Mouse (Mus musculus) heart, postnatal 0 days (tissue): Measurements from ENCODE around the gene Neurl2.

Source experiments
- CTCF ChIP-seq: IDR thresholded peaks from 2 replicates; pipeline ENCODE4 v1.5.1; 2016; ENCODE audit warnings: antibody characterized with exemption, control low read depth, low read depth
- EP300 ChIP-seq: IDR thresholded peaks from 2 replicates; pipeline ENCODE4 v1.6.1; 2016; ENCODE audit warnings: antibody characterized with exemption, low read depth

DNA sequence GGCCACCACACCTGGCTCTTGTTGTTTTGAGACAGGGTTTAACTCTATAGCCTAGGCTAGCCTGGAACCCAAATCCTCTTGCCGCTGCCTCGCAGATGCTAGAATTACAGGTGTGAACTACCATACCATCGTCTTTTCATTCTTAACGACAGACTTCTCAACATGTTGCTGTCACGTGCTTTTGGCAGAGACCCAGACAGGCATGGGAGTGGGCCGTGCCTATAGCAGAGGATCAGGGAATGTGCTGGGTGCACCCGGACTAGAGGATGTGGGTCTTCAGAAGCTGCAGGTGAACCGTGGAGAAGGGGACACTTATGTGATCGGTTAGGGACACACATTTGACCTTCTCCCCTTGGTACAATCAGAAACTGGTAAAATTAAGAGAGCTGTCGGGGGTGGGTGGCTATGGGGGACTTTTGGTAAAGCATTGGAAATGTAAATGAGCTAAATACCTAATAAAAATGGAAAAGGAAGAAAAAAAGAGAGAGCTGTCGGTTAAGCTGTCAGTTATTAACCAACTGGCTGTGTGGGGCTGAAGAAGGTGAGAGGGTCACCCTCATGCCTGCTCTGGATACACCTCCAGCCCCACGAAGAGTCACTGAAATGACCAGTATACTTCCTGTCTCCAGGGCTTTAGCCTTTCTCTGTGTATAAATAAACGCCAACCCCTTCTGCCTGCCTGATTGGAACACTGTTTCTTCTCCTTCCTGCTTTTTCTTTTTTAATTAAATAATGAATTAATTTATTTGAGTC, 32.8 kb downstream of the Neurl2 start:
- TF ChIP-seq CTCF = no peak
- no peak for TF ChIP-seq EP300
